Mouse (Mus musculus) CH12.LX (cell line): ENCODE data around the gene Lrrc49. TPM values are rescaled to one million over a fixed set of nuclear protein-coding genes. Genes with fewer than 3 reads are reported as not detected.

Experiments used
- DNase-seq: peaks from one replicate; pipeline ENCODE4 v3.0.0-alpha.2; 2013; ENCODE audit errors: extremely low read depth
- H3K27ac ChIP-seq: 2 replicates; pipeline ENCODE4 v1.5.1; 2012; ENCODE audit warnings: low read depth, mild to moderate bottlenecking, control low read depth, moderate library complexity; ENCODE audit not compliant: insufficient read depth
- H3K27me3 ChIP-seq: replicated peaks from 2 replicates; pipeline ENCODE3; 2012; ENCODE audit warnings: inconsistent platforms
- H3K36me3 ChIP-seq, 2 experiments: replicated peaks in 1 of 2; 2 replicates each; pipeline versions ENCODE3 to v1.6.1; 2012; ENCODE audit warnings: inconsistent platforms in 1 of 2, low read length in 1 of 2, mild to moderate bottlenecking in 1 of 2, mixed read lengths in 1 of 2, moderate library complexity in 1 of 2; ENCODE audit not compliant: control insufficient read depth in 1 of 2, insufficient read depth in 1 of 2
- H3K4me1 ChIP-seq, 2 experiments: 2 replicates each; pipeline ENCODE4 v1.6.1; 2012; ENCODE audit warnings: inconsistent platforms in 1 of 2, moderate library complexity in 1 of 2; ENCODE audit not compliant: insufficient read depth in 2 of 2, control insufficient read depth in 1 of 2
- H3K4me2 ChIP-seq: 2 replicates; pipeline ENCODE4 v1.6.1; 2012; ENCODE audit warnings: low read depth, mild to moderate bottlenecking, control low read depth; ENCODE audit not compliant: poor library complexity, insufficient read depth, severe bottlenecking
- H3K4me3 ChIP-seq, 3 experiments: fragments of 150-350 bp in 1 of 3; sonication (generic) in 1 of 3; replicated peaks in 1 of 3; 2 replicates each; pipeline versions ENCODE3 to v1.5.1; 2011 to 2012; ENCODE audit warnings: low read depth in 2 of 3, low read length in 2 of 3, mild to moderate bottlenecking in 2 of 3, moderate library complexity in 2 of 3, control low read depth in 1 of 3, improper control_type of control experiment in 1 of 3, inconsistent platforms in 1 of 3, mixed read lengths in 1 of 3; ENCODE audit not compliant: poor library complexity in 1 of 3
- H3K79me2 ChIP-seq: replicated peaks from 2 replicates; pipeline ENCODE4 v1.6.1; 2012; ENCODE audit warnings: mild to moderate bottlenecking, moderate library complexity; ENCODE audit not compliant: control insufficient read depth, poor library complexity, insufficient read depth, severe bottlenecking; ENCODE audit errors: extremely low read depth
- H3K9ac ChIP-seq: 2 replicates; pipeline ENCODE4 v1.6.1; 2012; ENCODE audit warnings: low read depth, mild to moderate bottlenecking, control low read depth, moderate library complexity; ENCODE audit not compliant: insufficient read depth
- H3K9me3 ChIP-seq: replicated peaks from 2 replicates; pipeline ENCODE3; 2012; ENCODE audit warnings: low read length, inconsistent platforms, mixed read lengths
- CHD1 ChIP-seq: IDR thresholded peaks from 2 replicates; pipeline ENCODE4 v1.6.1; 2012; ENCODE audit warnings: low read depth, low read length, improper control_type of control experiment, inconsistent platforms
- CTCF ChIP-seq, 2 experiments: IDR thresholded peaks in 1 of 2; conservative IDR thresholded peaks in 1 of 2; 2 replicates each; pipeline ENCODE4 v1.5.1; 2011 to 2012; ENCODE audit warnings: low read depth in 2 of 2, low read length in 2 of 2, improper control_type of control experiment in 1 of 2, inconsistent platforms in 1 of 2, mild to moderate bottlenecking in 1 of 2, moderate library complexity in 1 of 2
- ETS1 ChIP-seq: conservative IDR thresholded peaks from 2 replicates; pipeline ENCODE4 v1.6.1; 2012; ENCODE audit warnings: low read depth, mild to moderate bottlenecking, inconsistent platforms, low read length, improper control_type of control experiment, moderate library complexity
- KAT2A ChIP-seq: IDR thresholded peaks from 2 replicates; pipeline ENCODE4 v1.6.1; 2012; ENCODE audit warnings: low read length, improper control_type of control experiment, inconsistent platforms; ENCODE audit not compliant: insufficient replicate concordance
- MAX ChIP-seq: IDR thresholded peaks from 2 replicates; pipeline ENCODE4 v1.6.1; 2011; ENCODE audit warnings: low read length, improper control_type of control experiment
- MAZ ChIP-seq: IDR thresholded peaks from 2 replicates; pipeline ENCODE4 v1.6.1; 2012; ENCODE audit warnings: low read depth, mild to moderate bottlenecking, inconsistent platforms, low read length, improper control_type of control experiment, moderate library complexity
- MEF2A ChIP-seq: IDR thresholded peaks from 2 replicates; pipeline ENCODE4 v1.6.1; 2014; ENCODE audit warnings: low read depth, mild to moderate bottlenecking, inconsistent platforms, low read length, improper control_type of control experiment, borderline replicate concordance
- NELFE ChIP-seq: IDR thresholded peaks from 2 replicates; pipeline ENCODE4 v1.6.1; 2011; ENCODE audit warnings: low read depth, low read length, improper control_type of control experiment
- POLR2A ChIP-seq: IDR thresholded peaks from 2 replicates; pipeline ENCODE4 v1.6.1; 2011; ENCODE audit warnings: low read depth, mild to moderate bottlenecking, improper control_type of control experiment, low read length
- POLR2AphosphoS2 ChIP-seq: IDR thresholded peaks from 2 replicates; pipeline ENCODE4 v1.6.1; 2011; ENCODE audit warnings: low read depth, low read length, improper control_type of control experiment
- RAD21 ChIP-seq: IDR thresholded peaks from 2 replicates; pipeline ENCODE4 v1.6.1; 2011; ENCODE audit warnings: low read depth, mild to moderate bottlenecking, low read length, improper control_type of control experiment, moderate library complexity
- UBTF ChIP-seq: IDR thresholded peaks from 2 replicates; pipeline ENCODE4 v1.6.1; 2012; ENCODE audit warnings: low read depth, mild to moderate bottlenecking, inconsistent platforms, low read length, improper control_type of control experiment, moderate library complexity
- USF1 ChIP-seq: IDR thresholded peaks from 2 replicates; pipeline ENCODE4 v1.6.1; 2014; ENCODE audit warnings: low read depth, mild to moderate bottlenecking, inconsistent platforms, low read length, improper control_type of control experiment
- dilution Hi-C: fragments of 300-500 bp; cut with MboI; formaldehyde crosslinking; loops from 2 replicates; pipeline ENCODE4 v1.14.3; 2020; ENCODE audit warnings: low sequenced_read_pairs; ENCODE audit not compliant: extremely low pct_unique_long_range_greater_than_20kb, extremely low pct_ligation_motif_present
- in situ Hi-C: fragments of 300-500 bp; cut with MboI; formaldehyde crosslinking; loops from 3 replicates; pipeline ENCODE4 v1.14.3; 2019; ENCODE audit warnings: low sequenced_read_pairs, low pct_ligation_motif_present, low pct_unique_long_range_greater_than_20kb, mixed read lengths
- polyA plus RNA-seq: library from polyadenylated mRNA; unstranded; fragments of >175 nt; gene quantifications from 2 replicates; pipeline ENCODE4 v1.2.1, GENCODE M21; 2012; ENCODE audit warnings: low read depth; ENCODE audit not compliant: insufficient read length
- total RNA-seq, 2 experiments: library from RNA; depleted of rRNA; stranded (reverse); fragments of 300-350 nt in 1 of 2; fragments of >200 nt in 1 of 2; gene quantifications; 2 replicates each; pipeline ENCODE4 v1.2.3; 2012 to 2014

Lrrc49 gene
- total and polyA plus RNA-seq, 3 experiments = 3.1 to 6.6 (median 6.2) TPM

DNA sequence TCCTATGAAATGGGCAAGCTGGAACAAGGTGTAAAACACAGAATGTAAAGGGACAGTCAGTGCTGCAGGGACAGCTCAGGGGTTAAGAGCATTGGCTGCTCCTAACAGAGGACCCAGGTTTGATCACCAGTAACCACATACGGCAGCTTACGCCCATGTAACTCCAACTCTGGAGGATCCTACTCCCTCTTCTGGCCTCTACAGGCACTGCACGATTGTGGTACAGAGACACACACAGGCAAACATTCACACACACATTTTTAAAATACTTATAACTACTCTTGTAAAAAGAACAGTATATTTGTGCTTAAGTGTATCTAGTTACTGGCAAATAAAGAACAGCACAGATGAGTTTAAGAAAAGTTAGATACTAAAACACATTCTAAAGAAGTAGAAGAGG lies 7.0 kb downstream of the Lrrc49 start:
- H3K4me3 ChIP-seq = no peak overlapping the region
- H3K9me3 ChIP-seq = no peaks in the 10 kb centered on the region
- no peaks in the 10 kb centered on the region for H3K27me3 ChIP-seq
- H3K27ac ChIP-seq = no peak overlapping the region
- TF ChIP-seq CTCF (conservative IDR thresholded peaks at IDR 0.05 in 1 of 2, IDR thresholded peaks at IDR 0.05 in 1 of 2; ENCODE audit: low read depth in 2 of 2, low read length in 2 of 2) (peak in 1 of 2 experiments; percentile 39; a peak in 2 of 4 replicates), RAD21 (no peak)
- in situ Hi-C loops = no loop called here
- peaks cover 0 to 44% of the 10 kb centered on the region in 2 experiments for H3K36me3 ChIP-seq
- dilution Hi-C loops = no loop called here
- no peaks in the 10 kb centered on the region for H3K4me1 ChIP-seq
- peak; percentile 15 for DNase-seq
- H3K4me2 ChIP-seq = no peak overlapping the region
- no peak overlapping the region for H3K9ac ChIP-seq
- no peaks in the 10 kb centered on the region for H3K79me2 ChIP-seq

DNA sequence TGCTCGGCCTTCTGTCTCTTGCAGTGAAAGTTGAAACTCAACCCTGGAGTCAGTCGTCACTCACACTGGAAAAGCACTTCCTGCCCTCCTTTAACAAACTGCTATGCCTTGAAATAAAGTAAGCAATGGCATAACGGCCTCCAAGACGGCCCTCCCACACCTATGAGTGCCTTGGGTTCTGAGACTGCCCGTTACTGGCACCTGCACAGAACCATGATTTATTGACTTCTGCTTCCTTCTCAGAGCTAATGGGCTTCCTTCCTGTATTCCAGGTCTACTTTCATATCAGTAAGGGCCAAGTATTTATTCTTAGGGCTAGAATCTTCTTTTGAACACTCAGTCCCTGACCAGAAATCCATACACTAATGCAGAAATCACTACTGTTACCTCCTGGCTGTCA lies 9.0 kb downstream of the Lrrc49 start:
- Histone ChIP-seq H3K79me2 (no peaks in the 10 kb centered on the region), H3K4me1 (no peaks in the 10 kb centered on the region), H3K9me3 (no peaks in the 10 kb centered on the region), H3K36me3 (peaks cover 0 to 43% of the 10 kb centered on the region in 2 experiments), H3K4me3 (no peak overlapping the region), H3K27ac (no peak overlapping the region), H3K27me3 (no peaks in the 10 kb centered on the region), H3K9ac (no peak overlapping the region), H3K4me2 (no peak overlapping the region)
- no peak for DNase-seq
- dilution Hi-C loops = no loop called here
- in situ Hi-C loops = no loop called here
- TF ChIP-seq MAZ (no peak), CHD1 (no peak), ETS1 (no peak), POLR2AphosphoS2 (no peak), USF1 (no peak), UBTF (no peak), MAX (no peak), NELFE (no peak), POLR2A (no peak), KAT2A (no peak)

DNA sequence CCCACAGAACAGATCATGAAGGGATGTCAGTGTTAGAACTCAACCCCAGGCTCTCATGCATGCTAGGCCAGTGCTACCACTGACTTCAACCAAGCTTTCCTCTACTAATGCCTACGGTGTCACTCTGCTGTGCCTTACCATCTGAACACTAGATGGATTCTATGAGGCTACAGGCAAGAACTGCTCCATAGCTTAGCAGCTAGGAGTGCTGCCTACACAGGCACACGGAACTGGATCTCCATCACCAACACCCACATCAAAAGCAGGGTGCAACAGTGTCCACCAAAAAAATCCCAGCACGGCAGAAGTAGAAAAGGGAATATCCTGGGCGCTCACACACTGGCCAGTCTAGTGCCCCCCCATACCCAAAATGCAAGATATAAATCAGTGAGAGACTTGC lies 11.5 kb downstream of the Lrrc49 start:
- in situ Hi-C loops (no loop called here), dilution Hi-C loops (no loop called here)
- no peak overlapping the region for H3K4me3 ChIP-seq
- no peak for DNase-seq
- no peaks in the 10 kb centered on the region for H3K27me3 ChIP-seq
- H3K4me2 ChIP-seq = no peak overlapping the region
- H3K27ac ChIP-seq = no peak overlapping the region
- no peaks in the 10 kb centered on the region for H3K9me3 ChIP-seq
- H3K36me3 ChIP-seq = peaks cover 0 to 44% of the 10 kb centered on the region in 2 experiments
- no peak overlapping the region for H3K9ac ChIP-seq
- no peaks in the 10 kb centered on the region for H3K4me1 ChIP-seq
- TF ChIP-seq CTCF (conservative IDR thresholded peaks at IDR 0.05 in 1 of 2, IDR thresholded peaks at IDR 0.05 in 1 of 2; ENCODE audit: low read depth in 2 of 2, low read length in 2 of 2) (no peak), MEF2A (no peak), MAX (no peak)
- no peaks in the 10 kb centered on the region for H3K79me2 ChIP-seq
